Mouse (Mus musculus) heart, adult 2 months (tissue): ENCODE measurements around the gene Wnt9a.
A peak's percentile ranks its signal among the peaks of the same experiment; 100 is the strongest.

Source experiments
- CTCF ChIP-seq: fragments of 200-600 bp; IDR thresholded peaks from 2 replicates; pipeline ENCODE4 v1.8.1; 2022; ENCODE audit warnings: antibody characterized with exemption, mild to moderate bottlenecking, moderate library complexity
- EP300 ChIP-seq: fragments of 200-500 bp; IDR thresholded peaks from 2 replicates; pipeline ENCODE4 v1.6.1; 2011; ENCODE audit warnings: low read depth, low read length, control low read depth; ENCODE audit not compliant: insufficient read depth

DNA sequence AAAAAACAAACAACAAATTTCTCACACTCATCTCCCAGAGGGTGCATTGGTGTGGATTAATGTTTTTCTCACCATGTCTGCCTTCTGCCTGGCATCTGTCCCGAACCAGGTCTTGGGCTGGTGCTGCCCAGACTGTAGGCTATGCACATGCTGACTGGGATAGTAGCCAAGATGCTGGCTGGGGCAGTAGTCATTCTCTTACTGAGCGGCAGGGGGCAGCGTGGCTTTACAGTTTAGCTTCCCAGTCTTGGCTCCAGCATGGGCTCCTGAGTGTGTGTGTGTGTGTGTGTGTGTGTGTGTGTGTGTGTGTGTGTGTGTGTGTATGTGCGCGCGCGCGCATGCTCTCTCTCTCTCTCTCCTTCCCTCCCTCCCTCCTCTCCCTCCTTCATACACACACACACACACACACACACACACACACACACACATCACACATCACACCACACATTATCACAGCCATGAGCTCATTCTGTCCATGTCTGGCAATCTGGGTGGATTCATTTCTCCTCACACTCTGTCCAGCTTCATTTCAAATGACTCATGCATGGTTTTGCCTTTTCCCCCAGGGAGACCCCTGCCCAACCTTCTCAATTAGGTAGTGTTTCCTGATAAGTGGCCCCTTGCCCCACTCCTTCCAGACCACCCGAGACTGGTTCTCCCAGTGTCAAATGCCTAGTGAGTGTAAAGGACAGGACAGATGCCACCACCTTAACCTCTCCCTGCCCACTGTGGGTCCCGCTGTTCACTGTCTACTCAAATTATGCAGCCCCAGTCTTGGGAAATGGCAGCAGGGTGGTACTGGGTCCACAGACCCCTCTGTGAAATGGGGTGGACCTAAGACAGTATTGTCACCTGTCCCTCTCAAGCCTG, 3.8 kb upstream of the Wnt9a start:
- TF ChIP-seq CTCF (peak; percentile 76), EP300 (peak; percentile 80)
